Mouse (Mus musculus) embryonic fibroblast, embryonic 13.5 days (primary cell): ENCODE data around the gene Nek11.

Experiments
- CTCF ChIP-seq: IDR thresholded peaks from 2 replicates; pipeline ENCODE4 v1.5.1; 2011; ENCODE audit warnings: mild to moderate bottlenecking, control low read depth, low read length, moderate library complexity, borderline replicate concordance; ENCODE audit not compliant: insufficient read depth
- POLR2A ChIP-seq: IDR thresholded peaks from 2 replicates; pipeline ENCODE4 v1.6.1; 2011; ENCODE audit warnings: low read depth, mild to moderate bottlenecking, control low read depth, low read length, moderate library complexity

DNA sequence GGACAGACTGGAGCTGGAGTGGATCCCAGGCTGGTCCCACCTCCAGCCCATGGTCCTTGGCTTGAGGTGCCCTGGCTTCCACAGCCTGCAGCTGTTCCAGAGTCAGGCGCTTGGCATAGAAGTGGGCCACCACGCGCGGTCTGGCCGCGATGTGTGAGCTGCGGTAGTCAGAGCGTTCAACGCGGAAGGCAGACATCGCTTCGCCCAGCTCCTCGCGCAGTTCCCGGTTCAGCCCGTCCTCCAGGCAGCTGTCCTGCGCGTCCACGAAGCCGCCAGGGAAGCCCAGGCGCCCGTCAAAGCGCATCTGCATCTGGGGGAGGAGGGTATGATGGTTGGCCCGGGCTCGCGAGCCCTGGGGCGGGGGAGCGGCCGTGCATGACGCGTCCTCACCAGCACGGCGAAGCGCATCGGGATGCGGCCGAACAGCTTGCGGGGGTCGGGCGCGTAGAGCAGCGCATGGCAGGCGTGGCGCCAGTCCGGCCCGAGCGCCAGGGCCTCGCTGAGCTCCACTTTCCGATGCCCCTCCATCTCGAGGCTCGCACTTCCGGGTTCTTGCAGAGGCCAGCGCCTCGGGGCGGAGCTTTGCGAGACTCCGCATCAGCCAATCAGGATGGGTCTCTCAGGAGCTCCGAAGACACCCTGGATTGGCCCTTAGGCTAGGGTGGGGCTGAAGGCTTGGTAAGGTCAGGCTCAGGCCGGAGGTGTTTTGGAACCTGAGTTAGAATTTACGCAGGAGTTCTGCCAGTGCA is 263.9 kb downstream of the Nek11 start, which contains the start of gene Nudt16:
- peak; percentile 80 for TF ChIP-seq POLR2A
- TF ChIP-seq CTCF, result no peak
